Mouse (Mus musculus): ENCODE results near the gene Avpr1a. TPM values are rescaled to one million over a fixed set of nuclear protein-coding genes. Genes with fewer than 3 reads are reported as not detected.

Gene Avpr1a
- 6.2 and 6.9 TPM in 2 replicates for polyA plus RNA-seq (2012; rRNA removed)

DNA sequence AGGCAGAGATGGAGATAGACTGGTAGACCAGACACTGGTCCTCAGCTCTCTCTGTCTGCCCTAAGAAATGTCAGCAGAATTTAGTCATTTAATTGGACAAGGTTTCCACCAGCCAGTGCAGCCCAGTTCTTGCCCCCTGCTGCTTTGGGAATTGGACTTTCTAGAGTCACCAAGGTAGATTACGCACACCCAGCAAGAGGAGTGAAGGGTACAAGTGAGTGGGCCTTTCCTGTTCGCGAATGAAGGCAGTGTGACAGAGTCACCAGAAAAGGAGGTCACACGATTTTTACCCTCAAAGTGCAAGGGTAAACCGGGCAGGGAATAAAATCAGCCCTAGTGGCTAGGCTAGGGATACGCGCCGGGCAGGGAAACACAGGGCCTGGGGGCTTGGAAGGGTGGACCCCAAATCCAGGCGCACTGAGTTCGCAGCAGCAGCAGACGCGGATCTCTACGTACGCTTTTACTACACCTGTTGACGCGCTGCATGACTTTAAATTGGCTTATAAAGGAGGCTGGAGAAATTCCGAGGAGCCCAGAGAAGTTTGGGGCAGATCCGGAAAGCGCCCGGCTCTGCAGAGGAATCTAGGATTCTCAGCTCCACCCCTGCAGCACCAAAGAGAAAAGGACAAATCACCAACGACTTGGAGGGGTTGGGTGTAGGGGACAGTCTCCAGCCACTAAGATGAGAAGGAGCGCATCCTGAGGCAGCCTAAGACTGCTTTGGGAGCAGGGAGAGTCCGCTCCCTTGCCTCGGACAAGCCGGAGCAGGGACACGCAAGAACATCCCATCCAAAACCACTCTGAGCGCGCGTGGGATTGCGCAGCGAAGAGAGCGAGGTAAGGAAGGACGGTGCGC, at the start of gene Avpr1a:
Gene Avpr1a, plus strand, starts transcription at position 639 of the 856 bp plus-strand sequence.

Other genes starting within 250 kb of the Avpr1a start
- gene Ppm1h, start 230.3 kb downstream of the Avpr1a start, polyA plus RNA-seq (2012; rRNA removed) = 1.1 and 1.3 TPM in 2 replicates